23 mouse cellular contexts compared by ENCODE assay signal in the genomic region with DNA sequence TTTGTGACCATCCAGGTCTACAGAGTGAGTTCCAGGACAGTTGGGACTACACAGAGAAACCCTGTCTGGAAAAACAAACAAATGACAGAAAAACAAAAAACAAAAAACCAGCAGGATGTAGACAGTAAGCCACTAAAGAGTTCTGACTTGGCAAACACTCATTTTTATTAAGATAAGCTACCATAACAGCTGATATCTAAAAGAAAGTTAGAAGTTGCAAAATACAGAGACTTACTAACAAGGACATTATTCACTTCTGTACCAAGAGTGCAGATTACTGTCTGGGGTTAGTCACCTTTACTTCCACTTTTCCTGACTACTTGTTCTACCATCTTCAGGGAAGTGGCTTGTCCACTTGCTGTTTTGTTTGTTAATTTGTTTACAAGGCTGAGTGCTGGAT. TPM values are rescaled to one million over a fixed set of nuclear protein-coding genes. Genes with fewer than 3 reads are reported as not detected.
"Had no signal": no experiment of that assay in that cellular context is flagged by ENCODE, and none has a peak within 500 bp of the region (broad histone marks: within the 10 kb centered on the region; RNA-seq: fewer than 3 reads in every experiment).

No protein-coding gene starts in this region.

- H3K4me3 ChIP-seq: kidney, embryonic 15.5 days; left cerebral cortex, adult 2 months; limb, embryonic 12.5 days; limb, embryonic 15.5 days; midbrain, embryonic 12.5 days; midbrain, embryonic 15.5 days; neural tube, embryonic 12.5 days; neural tube, embryonic 15.5 days; stomach, embryonic 15.5 days had no signal

- H3K9ac ChIP-seq: kidney, embryonic 15.5 days; limb, embryonic 12.5 days; limb, embryonic 15.5 days; lung, embryonic 14.5 days; midbrain, embryonic 12.5 days; midbrain, embryonic 15.5 days; neural tube, embryonic 12.5 days; neural tube, embryonic 15.5 days; stomach, embryonic 15.5 days had no signal

- DNase-seq: kidney, adult 8-10 months; kidney, postnatal 10 days; kidney, postnatal 36 days; layer of hippocampus, postnatal 36 days; left cerebral cortex, postnatal 4 days; lung, embryonic 14.5 days; right cerebral cortex, adult 18-20 months; right cerebral cortex, postnatal 25 days; spleen, adult 18-20 months; thymus, postnatal 25 days had no signal

- H3K27ac ChIP-seq: kidney, embryonic 15.5 days; left cerebral cortex, adult 2 months; limb, embryonic 12.5 days; limb, embryonic 15.5 days; macrophage; midbrain, embryonic 12.5 days; midbrain, embryonic 15.5 days; neural tube, embryonic 12.5 days; neural tube, embryonic 15.5 days; stomach, embryonic 15.5 days had no signal

- H3K27me3 ChIP-seq: kidney, embryonic 15.5 days; limb, embryonic 15.5 days; midbrain, embryonic 12.5 days; midbrain, embryonic 15.5 days; neural tube, embryonic 12.5 days; neural tube, embryonic 15.5 days; stomach, embryonic 15.5 days had no signal

- H3K9me3 ChIP-seq: kidney, embryonic 15.5 days; limb, embryonic 12.5 days; limb, embryonic 15.5 days; midbrain, embryonic 12.5 days; midbrain, embryonic 15.5 days; neural tube, embryonic 12.5 days; neural tube, embryonic 15.5 days; stomach, embryonic 15.5 days had no signal

- ATAC-seq: intestine, postnatal 0 days; lung, postnatal 0 days; midbrain, embryonic 15.5 days had no signal

- H3K4me2 ChIP-seq: kidney, embryonic 15.5 days; limb, embryonic 12.5 days; limb, embryonic 15.5 days; lung, embryonic 14.5 days; midbrain, embryonic 12.5 days; midbrain, embryonic 15.5 days; neural tube, embryonic 12.5 days; neural tube, embryonic 15.5 days; stomach, embryonic 15.5 days had no signal

- H3K4me1 ChIP-seq: kidney, embryonic 15.5 days; limb, embryonic 12.5 days; limb, embryonic 15.5 days; midbrain, embryonic 12.5 days; midbrain, embryonic 15.5 days; neural tube, embryonic 12.5 days; neural tube, embryonic 15.5 days; stomach, embryonic 15.5 days had no signal

- H3K36me3 ChIP-seq: kidney, embryonic 15.5 days; limb, embryonic 12.5 days; limb, embryonic 15.5 days; midbrain, embryonic 12.5 days; midbrain, embryonic 15.5 days; neural tube, embryonic 12.5 days; neural tube, embryonic 15.5 days; stomach, embryonic 15.5 days had no signal

RNA-seq across cellular contexts. Expression of gene Slc23a3, which starts 25.3 kb away (rescaled TPM):
- total RNA-seq: left cerebral cortex, postnatal 4 days; megakaryocyte-erythroid progenitor cell, adult 5-6 weeks had no signal
- polyA plus RNA-seq: limb, embryonic 12.5 days; macrophage; midbrain, embryonic 15.5 days; neural tube, embryonic 12.5 days; neural tube, embryonic 15.5 days had no signal
